Mouse (Mus musculus): ENCODE measurements at regions not wholly inside any gene's neighbourhood (a gene's known extent, or its start where the extent isn't known, plus 50 kb on each side); places are given as distances from the start of the nearest gene placed in this dataset.
A peak's percentile ranks its signal among the peaks of the same experiment; 100 is the strongest.

- Histone ChIP-seq H3K4me1 (replicated peaks) (no peaks in the 10 kb centered on the region), H3K9ac (replicated peaks) (no peak overlapping the region), H3K27ac (no peak overlapping the region), H3K36me3 (no peaks in the 10 kb centered on the region), H3K9me3 (no peaks in the 10 kb centered on the region), H3K4me2 (no peak overlapping the region), H3K27me3 (no peaks in the 10 kb centered on the region), H3K4me3 (replicated peaks) (no peak overlapping the region)
- 50% methylated on average over 13 of the region's 13 CpGs for WGBS
- ATAC-seq (ENCODE audit: insufficient number of reproducible peaks, insufficient read depth, low FRiP score, low TSS enrichment, low read depth), result no peak
Measured at GRCm38 (mm10) chr16:64068787-64069673, 205.1 kb upstream of the Epha3 start.

- H3K4me3 ChIP-seq (replicated peaks), result no peak overlapping the region
- H3K4me2 ChIP-seq, result no peak overlapping the region
- no peak overlapping the region for H3K27ac ChIP-seq
- WGBS, result 87% methylated on average over 4 of the region's 4 CpGs
- no peaks in the 10 kb centered on the region for H3K9me3 ChIP-seq
- no peaks in the 10 kb centered on the region for H3K36me3 ChIP-seq
- ATAC-seq (ENCODE audit: insufficient number of reproducible peaks, insufficient read depth, low FRiP score, low TSS enrichment, low read depth), result no peak
- no peaks in the 10 kb centered on the region for H3K4me1 ChIP-seq (replicated peaks)
- H3K9ac ChIP-seq (replicated peaks), result no peak overlapping the region
- no peaks in the 10 kb centered on the region for H3K27me3 ChIP-seq
Measured at GRCm38 (mm10) chr16:64062584-64062983, 198.6 kb upstream of the Epha3 start.

GRCm38 (mm10) chr16:64058712-64059111 lies 194.7 kb upstream of the Epha3 start:
- H3K4me3 ChIP-seq (replicated peaks), result no peak overlapping the region
- no peak overlapping the region for H3K4me2 ChIP-seq
- H3K27me3 ChIP-seq, result no peaks in the 10 kb centered on the region
- H3K9ac ChIP-seq (replicated peaks), result no peak overlapping the region
- no peaks in the 10 kb centered on the region for H3K36me3 ChIP-seq
- no peaks in the 10 kb centered on the region for H3K4me1 ChIP-seq (replicated peaks)
- no peaks in the 10 kb centered on the region for H3K9me3 ChIP-seq
- ATAC-seq (ENCODE audit: insufficient number of reproducible peaks, insufficient read depth, low FRiP score, low TSS enrichment, low read depth), result no peak
- H3K27ac ChIP-seq, result no peak overlapping the region
- 83% methylated on average over 8 of the region's 8 CpGs for WGBS

- Histone ChIP-seq H3K4me3 (replicated peaks) (no peak overlapping the region), H3K4me1 (replicated peaks) (no peaks in the 10 kb centered on the region), H3K4me2 (no peak overlapping the region), H3K27me3 (no peaks in the 10 kb centered on the region), H3K9ac (replicated peaks) (no peak overlapping the region), H3K27ac (no peak overlapping the region), H3K36me3 (no peaks in the 10 kb centered on the region), H3K9me3 (no peaks in the 10 kb centered on the region)
- ATAC-seq (ENCODE audit: insufficient number of reproducible peaks, insufficient read depth, low FRiP score, low TSS enrichment, low read depth), result no peak
- 82% methylated on average over 1 of the region's 1 CpGs for WGBS
Measured at GRCm38 (mm10) chr16:64054346-64054745, 190.4 kb upstream of the Epha3 start.

GRCm38 (mm10) chr16:64048026-64048425 lies 184.1 kb upstream of the Epha3 start:
- Histone ChIP-seq H3K4me2 (no peak overlapping the region), H3K36me3 (no peaks in the 10 kb centered on the region), H3K9me3 (no peaks in the 10 kb centered on the region), H3K27ac (no peak overlapping the region), H3K27me3 (no peaks in the 10 kb centered on the region), H3K9ac (replicated peaks) (no peak overlapping the region), H3K4me3 (replicated peaks) (no peak overlapping the region), H3K4me1 (replicated peaks) (no peaks in the 10 kb centered on the region)
- no peak for ATAC-seq (ENCODE audit: insufficient number of reproducible peaks, insufficient read depth, low FRiP score, low TSS enrichment, low read depth)
- WGBS, result 81% methylated on average over 1 of the region's 1 CpGs

GRCm38 (mm10) chr16:64033049-64033448 lies 169.1 kb upstream of the Epha3 start:
- Histone ChIP-seq H3K4me2 (no peak overlapping the region), H3K27ac (no peak overlapping the region), H3K4me3 (replicated peaks) (no peak overlapping the region), H3K4me1 (replicated peaks) (no peaks in the 10 kb centered on the region), H3K27me3 (no peaks in the 10 kb centered on the region), H3K36me3 (no peaks in the 10 kb centered on the region), H3K9me3 (no peaks in the 10 kb centered on the region), H3K9ac (replicated peaks) (no peak overlapping the region)
- ATAC-seq (ENCODE audit: insufficient number of reproducible peaks, insufficient read depth, low FRiP score, low TSS enrichment, low read depth), result no peak
- WGBS, result 88% methylated on average over 10 of the region's 10 CpGs

DNA sequence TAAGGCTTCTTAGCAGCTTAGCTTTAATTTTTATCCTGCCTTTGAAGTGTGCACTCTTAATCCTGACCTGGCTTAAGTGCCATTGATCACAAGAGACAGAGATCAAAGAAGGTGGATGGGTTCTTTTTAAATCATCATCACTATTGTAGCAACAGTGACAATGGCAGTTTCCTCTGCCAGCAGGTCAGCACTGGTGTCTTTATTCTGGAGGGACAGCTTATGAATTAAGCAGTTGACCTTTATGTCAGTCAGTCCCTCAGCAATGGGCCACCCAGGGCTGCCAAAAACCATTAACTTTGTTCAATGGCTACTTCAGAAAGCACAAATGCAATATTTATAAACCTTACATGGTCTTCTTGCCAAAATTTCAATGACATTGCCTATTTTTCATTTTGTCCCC lies 160.0 kb upstream of the Epha3 start:
- H3K4me3 ChIP-seq (replicated peaks), result no peak overlapping the region
- H3K27me3 ChIP-seq, result no peaks in the 10 kb centered on the region
- ATAC-seq (ENCODE audit: insufficient number of reproducible peaks, insufficient read depth, low FRiP score, low TSS enrichment, low read depth), result no peak
- H3K9me3 ChIP-seq, result no peaks in the 10 kb centered on the region
- H3K9ac ChIP-seq (replicated peaks), result no peak overlapping the region
- H3K36me3 ChIP-seq, result no peaks in the 10 kb centered on the region
- no peaks in the 10 kb centered on the region for H3K4me1 ChIP-seq (replicated peaks)
- no peak overlapping the region for H3K4me2 ChIP-seq
- no peak overlapping the region for H3K27ac ChIP-seq

GRCm38 (mm10) chr16:64000884-64001283 lies 136.9 kb upstream of the Epha3 start:
- WGBS, result 90% methylated on average over 5 of the region's 5 CpGs
- no peak overlapping the region for H3K4me3 ChIP-seq (replicated peaks)
- no peaks in the 10 kb centered on the region for H3K27me3 ChIP-seq
- no peak for ATAC-seq (ENCODE audit: insufficient number of reproducible peaks, insufficient read depth, low FRiP score, low TSS enrichment, low read depth)
- H3K9ac ChIP-seq (replicated peaks), result no peak overlapping the region
- H3K9me3 ChIP-seq, result no peaks in the 10 kb centered on the region
- H3K27ac ChIP-seq, result no peak overlapping the region
- H3K36me3 ChIP-seq, result no peaks in the 10 kb centered on the region
- H3K4me1 ChIP-seq (replicated peaks), result no peaks in the 10 kb centered on the region
- H3K4me2 ChIP-seq, result no peak overlapping the region

DNA sequence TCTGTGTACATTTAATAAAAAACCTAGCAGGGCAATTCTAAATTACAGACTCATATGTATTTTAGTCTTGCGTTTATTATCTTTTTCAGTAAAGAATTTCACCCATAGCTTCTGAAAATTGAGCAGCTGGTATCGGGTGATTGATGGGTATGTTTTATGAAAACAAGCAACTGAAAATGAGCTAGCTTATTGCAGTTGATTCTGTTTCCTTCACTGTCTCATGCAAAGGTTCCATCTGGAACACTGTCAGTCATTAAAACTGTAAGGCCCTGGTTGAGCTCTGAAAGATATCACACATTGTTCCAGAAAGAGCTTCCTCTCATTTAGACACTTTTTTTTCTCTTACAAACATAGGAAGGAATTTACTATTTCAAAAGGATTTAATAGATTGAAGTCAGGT lies 103.4 kb upstream of the Epha3 start:
- no peak for ATAC-seq (ENCODE audit: insufficient number of reproducible peaks, insufficient read depth, low FRiP score, low TSS enrichment, low read depth)
- no peaks in the 10 kb centered on the region for H3K4me1 ChIP-seq (replicated peaks)
- no peak overlapping the region for H3K4me2 ChIP-seq
- no peaks in the 10 kb centered on the region for H3K27me3 ChIP-seq
- H3K9me3 ChIP-seq, result no peaks in the 10 kb centered on the region
- H3K27ac ChIP-seq, result no peak overlapping the region
- 88% methylated on average over 2 of the region's 2 CpGs for WGBS
- H3K36me3 ChIP-seq, result no peaks in the 10 kb centered on the region
- no peak overlapping the region for H3K4me3 ChIP-seq (replicated peaks)
- no peak overlapping the region for H3K9ac ChIP-seq (replicated peaks)

DNA sequence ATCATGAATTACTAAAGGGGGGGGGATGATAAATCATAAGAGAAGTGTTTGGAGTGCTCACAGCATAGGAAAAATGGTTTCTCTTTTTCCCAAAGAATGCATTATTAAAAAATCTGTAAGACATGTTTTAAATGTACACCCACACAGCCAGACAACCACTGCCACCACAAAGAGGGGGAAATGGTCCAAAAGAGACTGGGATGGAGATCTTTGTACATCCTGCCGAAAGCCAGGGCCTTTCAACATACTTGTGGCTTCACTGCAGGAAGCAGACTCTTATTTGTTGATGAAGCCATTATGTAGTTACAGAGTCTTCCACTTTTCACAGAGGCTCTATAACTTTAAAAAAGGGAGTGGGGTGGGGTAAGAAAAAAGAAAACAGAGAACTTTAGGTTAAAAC lies 96.8 kb upstream of the Epha3 start:
- no peaks in the 10 kb centered on the region for H3K9me3 ChIP-seq
- no peaks in the 10 kb centered on the region for H3K4me1 ChIP-seq (replicated peaks)
- no peak overlapping the region for H3K4me3 ChIP-seq (replicated peaks)
- 43% methylated on average over 1 of the region's 1 CpGs for WGBS
- no peaks in the 10 kb centered on the region for H3K27me3 ChIP-seq
- no peak overlapping the region for H3K4me2 ChIP-seq
- H3K36me3 ChIP-seq, result no peaks in the 10 kb centered on the region
- no peak overlapping the region for H3K9ac ChIP-seq (replicated peaks)
- ATAC-seq (ENCODE audit: insufficient number of reproducible peaks, insufficient read depth, low FRiP score, low TSS enrichment, low read depth), result no peak
- no peak overlapping the region for H3K27ac ChIP-seq

DNA sequence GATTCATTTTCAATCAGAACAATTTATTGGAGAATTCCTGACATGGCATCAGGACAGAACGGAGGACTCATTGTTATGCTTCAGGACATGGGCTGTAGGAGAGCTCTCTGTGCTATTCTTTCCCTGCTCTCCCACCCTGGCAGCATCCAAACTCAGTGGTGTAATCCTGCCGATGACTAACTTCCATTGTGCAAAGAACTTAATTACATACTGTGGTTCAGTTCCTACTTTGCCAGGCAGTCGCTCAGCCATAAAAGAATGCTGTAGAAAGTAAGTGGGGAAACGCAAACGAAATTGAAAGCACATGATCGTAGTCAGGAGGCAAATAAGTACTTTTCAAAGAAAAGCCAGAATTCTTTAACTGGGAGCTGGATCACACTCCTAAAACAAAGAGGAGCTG lies 94.2 kb upstream of the Epha3 start:
- Histone ChIP-seq H3K27ac (no peak overlapping the region), H3K4me1 (replicated peaks) (no peaks in the 10 kb centered on the region), H3K36me3 (no peaks in the 10 kb centered on the region), H3K9me3 (no peaks in the 10 kb centered on the region), H3K4me2 (peak overlapping the region; percentile 39), H3K9ac (replicated peaks) (no peak overlapping the region), H3K4me3 (replicated peaks) (no peak overlapping the region), H3K27me3 (no peaks in the 10 kb centered on the region)
- peak; percentile 68; the same call in 1 of the 2 replicates for ATAC-seq (ENCODE audit: insufficient number of reproducible peaks, insufficient read depth, low FRiP score, low TSS enrichment, low read depth)
- 17% methylated on average over 6 of the region's 6 CpGs for WGBS

DNA sequence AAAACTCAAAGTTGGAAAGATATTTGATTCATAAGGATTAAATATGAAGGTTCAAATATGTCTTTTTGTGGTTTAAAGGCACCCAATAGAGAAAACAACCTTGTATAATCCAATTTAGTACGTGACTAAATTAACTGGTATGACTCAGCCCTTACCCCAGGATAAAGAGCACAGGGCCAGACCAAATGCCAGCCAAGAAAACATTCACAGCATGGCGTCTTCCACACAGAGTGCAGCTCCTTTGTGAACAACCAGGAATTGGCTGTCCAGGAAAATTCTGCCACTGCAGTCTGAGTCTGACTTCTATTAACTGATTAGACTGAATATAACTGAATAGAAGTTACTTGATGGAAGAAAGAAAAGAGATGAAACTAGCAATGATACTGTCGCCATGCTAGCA lies 61.2 kb upstream of the Epha3 start:
- no peak for ATAC-seq (ENCODE audit: insufficient number of reproducible peaks, insufficient read depth, low FRiP score, low TSS enrichment, low read depth)
- H3K4me2 ChIP-seq, result no peak overlapping the region
- no peaks in the 10 kb centered on the region for H3K4me1 ChIP-seq (replicated peaks)

More for the DNA sequence above, 61.2 kb upstream of the Epha3 start:
- Histone ChIP-seq H3K4me3 (replicated peaks) (no peak overlapping the region), H3K9ac (replicated peaks) (no peak overlapping the region), H3K36me3 (no peaks in the 10 kb centered on the region), H3K27me3 (no peaks in the 10 kb centered on the region), H3K27ac (no peak overlapping the region), H3K9me3 (no peaks in the 10 kb centered on the region)
- WGBS, result 81% methylated on average over 3 of the region's 3 CpGs
